Mouse (Mus musculus): ENCODE measurements around the gene Hnrnpl.
A peak's percentile ranks its signal among the peaks of the same experiment; 100 is the strongest.

Hnrnpl gene

GRCm38 (mm10) chr7:28808221-28808941 lies at the start of gene Hnrnpl:
TSS of gene Hnrnpl (plus strand) at chr7:28808541.
- peak; percentile 48 for DNase-seq (ENCODE audit: low spot score)

GRCm38 (mm10) chr7:28758623-28759022 lies 49.7 kb upstream of the Hnrnpl start:
- no peak for DNase-seq (ENCODE audit: low spot score)

- no peak for DNase-seq (ENCODE audit: low spot score)
Observed at GRCm38 (mm10) chr7:28761907-28762306, 46.4 kb upstream of the Hnrnpl start.

- no peak for DNase-seq (ENCODE audit: low spot score)
Observed at GRCm38 (mm10) chr7:28765211-28765610, 43.1 kb upstream of the Hnrnpl start.

- peak; percentile 92 for DNase-seq (ENCODE audit: low spot score)
Observed at GRCm38 (mm10) chr7:28766173-28766879, 42.0 kb upstream of the Hnrnpl start, which contains the start of gene Sirt2. TSS of gene Sirt2 (plus strand) at chr7:28766735.

GRCm38 (mm10) chr7:28766910-28767309 lies 41.4 kb upstream of the Hnrnpl start:
- no peak for DNase-seq (ENCODE audit: low spot score)

GRCm38 (mm10) chr7:28767462-28767965 lies 40.8 kb upstream of the Hnrnpl start, which contains the start of gene Nfkbib:
TSS of gene Nfkbib (minus strand) at chr7:28767512.
- DNase-seq (ENCODE audit: low spot score) = no peak

- DNase-seq (ENCODE audit: low spot score) = no peak
Observed at GRCm38 (mm10) chr7:28769414-28769958, 38.9 kb upstream of the Hnrnpl start.

GRCm38 (mm10) chr7:28770309-28770708 lies 38.0 kb upstream of the Hnrnpl start:
- no peak for DNase-seq (ENCODE audit: low spot score)

- DNase-seq (ENCODE audit: low spot score) = peak; percentile 85
Observed at GRCm38 (mm10) chr7:28771867-28772266, 36.5 kb upstream of the Hnrnpl start.

GRCm38 (mm10) chr7:28773163-28773562 lies 35.2 kb upstream of the Hnrnpl start:
- no peak for DNase-seq (ENCODE audit: low spot score)

- DNase-seq (ENCODE audit: low spot score) = no peak
Observed at GRCm38 (mm10) chr7:28774164-28774563, 34.2 kb upstream of the Hnrnpl start.

- no peak for DNase-seq (ENCODE audit: low spot score)
Observed at GRCm38 (mm10) chr7:28775129-28775528, 33.2 kb upstream of the Hnrnpl start.

- DNase-seq (ENCODE audit: low spot score) = no peak
Observed at GRCm38 (mm10) chr7:28778825-28779224, 29.5 kb upstream of the Hnrnpl start.

- DNase-seq (ENCODE audit: low spot score) = peak; percentile 95
Observed at GRCm38 (mm10) chr7:28780067-28780658, 28.2 kb upstream of the Hnrnpl start.

- no peak for DNase-seq (ENCODE audit: low spot score)
Observed at GRCm38 (mm10) chr7:28780857-28781256, 27.5 kb upstream of the Hnrnpl start.

- DNase-seq (ENCODE audit: low spot score) = no peak
Observed at GRCm38 (mm10) chr7:28781261-28781663, 27.1 kb upstream of the Hnrnpl start.

GRCm38 (mm10) chr7:28785161-28785560 lies 23.2 kb upstream of the Hnrnpl start:
- DNase-seq (ENCODE audit: low spot score) = no peak

GRCm38 (mm10) chr7:28787884-28788283 lies 20.5 kb upstream of the Hnrnpl start:
- DNase-seq (ENCODE audit: low spot score) = no peak

GRCm38 (mm10) chr7:28788307-28789195 lies 19.8 kb upstream of the Hnrnpl start, which contains the start of gene Rinl:
TSS of gene Rinl (plus strand) at chr7:28788969.
- DNase-seq (ENCODE audit: low spot score) = no peak

GRCm38 (mm10) chr7:28789235-28789634 lies 19.1 kb upstream of the Hnrnpl start:
- DNase-seq (ENCODE audit: low spot score) = no peak

Measured in testis, postnatal 10 days (tissue).